Mouse (Mus musculus): ENCODE results near the gene Gatad2a.

- no peak for TF ChIP-seq CTCF (conservative IDR thresholded peaks at IDR 0.05; ENCODE audit: low read length)
- TF ChIP-seq NANOG (IDR thresholded peaks at IDR 0.05; ENCODE audit: borderline replicate concordance, low read length) = no peak
- TF ChIP-seq POU5F1 (IDR thresholded peaks at IDR 0.05; ENCODE audit: borderline replicate concordance, low read length) = no peak
Measured at GRCm38 (mm10) chr8:70037994-70038393, 41.8 kb upstream of the Gatad2a start.
